Mouse (Mus musculus): ENCODE data around the gene Map4k1.

Gene Map4k1

DNA sequence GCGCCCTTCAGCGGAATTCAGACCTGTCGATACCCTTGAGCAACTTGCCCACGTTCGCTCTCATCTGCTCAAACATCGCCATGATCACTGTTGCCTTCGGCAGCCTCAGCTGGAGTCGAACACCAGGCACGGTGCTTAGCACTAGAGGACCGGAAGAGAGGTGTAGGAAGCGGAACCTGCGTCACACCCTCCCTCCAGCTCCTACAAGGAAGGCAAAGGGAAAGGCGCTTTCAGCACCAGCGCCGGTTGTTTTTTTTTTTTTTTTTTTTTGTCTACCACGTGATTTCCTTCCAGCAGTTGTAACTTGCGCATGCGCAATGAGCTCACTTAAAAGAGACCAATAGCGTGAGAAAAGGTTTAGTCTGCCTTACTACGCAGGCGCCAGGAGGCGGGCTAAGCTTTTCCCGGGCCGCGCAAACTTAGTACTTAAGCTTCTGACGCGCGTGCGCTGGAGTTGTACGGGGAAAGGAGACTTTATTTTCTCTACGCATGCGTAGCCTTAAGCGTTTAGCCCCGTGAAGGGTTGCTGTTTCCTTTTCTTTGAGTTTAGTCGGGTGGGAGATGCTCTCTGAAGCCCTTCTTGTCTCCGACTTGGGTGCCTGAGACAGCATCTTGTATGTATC, at the start of gene Map4k1, which contains the start of gene Eif3k:
Gene Map4k1 (plus strand): TSS at position 400 of the 623 bp plus-strand sequence.
Gene Eif3k (minus strand): TSS at position 214 of the 623 bp plus-strand sequence.
- DNase-seq (ENCODE audit: low spot score) = peak; percentile 98

GRCm38 (mm10) chr7:28932421-28933041, 49.3 kb upstream of the Map4k1 start:
- DNase-seq (ENCODE audit: low spot score) = no peak

DNA sequence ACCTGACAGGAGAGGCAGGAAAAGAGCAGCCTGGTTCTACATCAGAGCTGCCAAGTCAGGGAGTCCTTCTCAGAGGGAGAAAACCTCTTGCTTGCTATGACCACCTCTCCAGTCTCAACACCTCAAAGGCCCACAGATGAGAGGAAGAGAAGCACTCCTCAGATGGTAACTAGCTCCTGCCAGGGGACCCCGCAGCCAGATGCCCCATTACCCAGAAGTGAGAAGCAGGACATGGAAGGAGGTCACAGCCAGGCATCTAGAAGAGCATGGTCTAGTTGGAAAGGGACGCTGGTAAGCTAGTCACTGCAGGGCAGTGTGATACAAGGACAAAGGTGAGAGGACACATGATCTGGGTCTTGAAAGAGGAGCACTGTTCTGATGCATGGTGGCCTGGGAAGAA, 48.0 kb upstream of the Map4k1 start:
- no peak for DNase-seq (ENCODE audit: low spot score)

GRCm38 (mm10) chr7:28936787-28937186, 45.1 kb upstream of the Map4k1 start:
- DNase-seq (ENCODE audit: low spot score) = no peak

DNA sequence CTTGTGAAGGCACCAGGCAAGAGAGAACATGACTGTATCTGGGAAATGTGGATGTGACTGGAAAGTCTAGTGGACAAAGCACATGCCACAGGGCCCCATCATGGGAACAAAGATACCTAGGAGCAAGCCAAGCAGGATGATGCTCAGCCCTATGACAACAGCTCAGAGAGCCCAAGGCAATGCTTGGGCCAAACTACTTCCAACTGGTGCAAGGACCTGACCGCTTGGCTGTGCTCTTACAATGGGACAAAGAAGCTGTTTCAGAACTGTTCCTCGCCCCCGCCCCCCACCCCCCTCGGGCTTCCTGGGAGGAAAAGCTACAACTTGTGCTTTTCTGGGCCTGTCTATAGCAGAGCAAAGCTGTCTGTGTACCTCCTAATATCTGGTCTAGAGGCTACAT, 43.2 kb upstream of the Map4k1 start:
- no peak for DNase-seq (ENCODE audit: low spot score)

GRCm38 (mm10) chr7:28939418-28940183, 42.2 kb upstream of the Map4k1 start:
- DNase-seq (ENCODE audit: low spot score) = no peak

DNA sequence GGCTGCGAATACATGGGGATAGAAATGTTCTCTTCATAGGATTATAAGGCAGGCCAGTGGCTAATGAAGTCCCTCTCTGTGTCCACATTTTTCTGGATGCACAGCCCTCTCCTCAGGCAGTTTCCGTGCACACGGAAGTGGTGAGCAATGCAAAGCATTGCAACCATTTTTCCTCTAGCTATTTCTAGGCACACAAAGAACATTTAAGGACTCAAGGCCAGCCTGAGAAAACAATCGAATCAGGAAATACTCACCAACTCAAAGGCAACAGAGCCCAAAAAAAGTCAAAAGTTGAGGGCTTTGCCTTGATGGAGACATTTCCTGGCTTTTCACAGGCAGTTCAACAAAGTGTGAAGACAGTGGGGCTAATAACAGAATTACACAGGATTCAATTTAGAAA, 40.7 kb upstream of the Map4k1 start:
- no peak for DNase-seq (ENCODE audit: low spot score)

- DNase-seq (ENCODE audit: low spot score) = no peak
Measured at GRCm38 (mm10) chr7:28941542-28941941, 40.3 kb upstream of the Map4k1 start.

DNA sequence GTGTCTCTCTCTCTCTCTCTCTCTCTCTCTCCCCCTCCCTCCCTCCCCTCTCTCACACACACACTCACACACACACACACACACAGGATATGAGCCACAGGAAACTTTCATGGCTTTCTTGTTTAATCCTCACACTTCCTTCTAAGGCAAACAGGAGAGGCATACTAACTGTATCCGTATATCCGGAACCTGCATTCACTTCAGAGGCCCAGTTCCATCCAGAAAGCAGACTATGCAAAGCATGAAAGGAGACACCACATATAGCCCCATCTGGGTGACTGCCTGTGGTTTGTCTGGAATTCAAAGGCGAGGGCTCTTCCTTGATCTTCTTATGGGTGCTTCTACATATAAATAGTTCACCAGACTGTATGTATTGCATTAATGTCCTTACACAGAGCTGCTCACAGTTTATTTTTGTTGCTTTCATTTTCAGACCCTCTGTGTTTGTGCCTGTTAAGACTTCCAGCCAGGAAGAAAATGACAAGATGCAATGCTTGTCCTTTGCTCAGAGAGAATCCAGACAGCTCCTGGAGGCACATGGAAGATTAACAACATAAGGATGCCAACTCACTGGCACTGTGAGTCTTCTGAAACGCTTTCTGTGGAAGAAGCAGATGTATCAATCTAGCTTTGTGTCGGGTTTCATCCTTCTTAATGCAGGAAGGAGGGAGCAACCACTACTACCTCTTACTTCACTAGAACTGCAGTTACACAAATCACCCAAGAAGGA, 38.2 kb upstream of the Map4k1 start:
- no peak for DNase-seq (ENCODE audit: low spot score)

DNA sequence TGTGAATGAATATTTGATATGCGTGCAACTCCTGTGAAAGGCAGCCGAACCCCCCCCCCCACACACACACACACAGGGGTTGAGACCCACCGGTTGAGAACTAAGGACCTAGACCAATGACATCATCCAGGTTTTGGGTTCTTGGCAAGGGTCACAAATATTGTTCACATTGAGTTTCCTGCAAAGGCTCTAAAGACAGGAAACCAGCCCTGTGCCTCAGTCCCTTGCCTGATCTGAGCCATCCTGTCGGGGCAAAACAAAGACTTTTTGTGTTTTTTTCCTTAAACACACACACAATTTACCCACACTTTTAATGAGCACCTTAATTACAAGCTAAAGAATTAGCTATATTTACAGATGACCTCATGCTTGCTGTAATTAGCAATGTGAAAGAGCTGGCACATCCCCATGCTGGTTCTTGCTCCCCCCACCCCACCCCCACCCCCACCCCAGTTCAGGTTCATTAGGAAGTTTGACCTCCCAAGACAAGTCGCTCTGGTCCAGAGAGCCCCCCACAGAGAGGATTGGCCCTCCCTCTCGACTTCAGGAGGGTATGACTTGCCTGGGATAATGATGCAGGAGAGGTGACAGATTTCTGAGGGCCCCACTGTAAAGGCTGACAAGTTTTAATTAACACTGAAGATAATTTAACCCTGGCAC, 37.0 kb upstream of the Map4k1 start:
- DNase-seq (ENCODE audit: low spot score) = no peak

DNA sequence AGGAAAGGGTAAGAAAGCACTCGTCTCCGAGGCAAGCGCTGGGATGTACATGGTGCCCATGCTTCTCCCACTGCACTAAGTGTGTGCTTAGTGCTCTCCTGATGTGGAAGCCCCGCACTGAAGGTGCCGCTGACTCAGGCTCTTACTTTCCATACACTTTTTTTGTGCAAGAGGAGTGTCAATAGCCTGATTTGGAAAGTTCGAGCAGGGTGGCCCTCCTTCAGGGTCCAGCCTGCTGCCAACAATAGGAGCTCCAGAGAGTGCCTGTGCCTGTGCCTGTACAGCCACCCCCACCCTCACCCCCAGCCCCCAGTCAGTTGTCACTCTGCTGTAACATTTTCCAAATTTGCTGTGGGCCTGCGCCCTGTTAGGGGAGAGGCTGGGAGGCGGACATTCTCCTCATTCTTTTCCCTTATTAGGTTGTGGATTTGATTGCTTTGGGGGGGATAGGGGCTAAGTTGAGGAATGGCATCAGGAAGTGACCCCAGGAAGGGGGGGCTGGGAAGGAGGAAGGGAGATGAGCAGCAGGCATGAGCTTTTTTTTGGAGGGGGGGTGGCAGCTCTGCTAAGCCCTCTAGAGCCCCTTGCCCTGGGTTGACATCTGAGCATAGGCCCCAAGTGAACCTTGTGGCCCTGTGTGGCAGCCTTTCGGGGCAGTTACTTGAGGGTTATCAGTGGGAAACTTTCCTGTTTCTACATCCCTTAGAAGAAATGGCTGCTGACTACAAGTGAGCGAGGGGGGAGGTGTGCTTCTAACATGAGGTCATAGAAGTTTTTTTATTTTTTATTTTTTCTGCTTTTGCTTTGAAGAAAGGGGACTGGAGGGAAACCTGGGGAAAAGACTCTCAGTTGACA, 36.2 kb upstream of the Map4k1 start:
- DNase-seq (ENCODE audit: low spot score) = no peak

DNA sequence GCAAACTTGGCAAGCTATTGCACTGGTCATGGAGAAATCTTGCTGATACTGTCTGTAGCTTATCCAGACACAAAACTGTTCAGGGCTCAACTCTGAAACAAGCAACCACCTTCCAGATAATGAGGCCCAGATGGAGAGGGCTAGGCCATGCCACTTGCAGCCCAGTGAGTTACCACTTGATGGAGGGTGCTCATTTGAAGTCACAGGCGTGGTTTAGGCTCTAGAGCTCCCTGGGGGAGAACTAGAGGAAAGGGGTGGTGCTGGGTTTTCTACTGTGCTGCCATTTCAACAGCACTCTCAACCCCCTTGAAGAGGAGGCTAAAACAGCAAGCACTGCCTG, 35.6 kb upstream of the Map4k1 start:
- DNase-seq (ENCODE audit: low spot score) = no peak

GRCm38 (mm10) chr7:28948746-28949145, 33.1 kb upstream of the Map4k1 start:
- no peak for DNase-seq (ENCODE audit: low spot score)

GRCm38 (mm10) chr7:28949298-28949697, 32.6 kb upstream of the Map4k1 start:
- no peak for DNase-seq (ENCODE audit: low spot score)

DNA sequence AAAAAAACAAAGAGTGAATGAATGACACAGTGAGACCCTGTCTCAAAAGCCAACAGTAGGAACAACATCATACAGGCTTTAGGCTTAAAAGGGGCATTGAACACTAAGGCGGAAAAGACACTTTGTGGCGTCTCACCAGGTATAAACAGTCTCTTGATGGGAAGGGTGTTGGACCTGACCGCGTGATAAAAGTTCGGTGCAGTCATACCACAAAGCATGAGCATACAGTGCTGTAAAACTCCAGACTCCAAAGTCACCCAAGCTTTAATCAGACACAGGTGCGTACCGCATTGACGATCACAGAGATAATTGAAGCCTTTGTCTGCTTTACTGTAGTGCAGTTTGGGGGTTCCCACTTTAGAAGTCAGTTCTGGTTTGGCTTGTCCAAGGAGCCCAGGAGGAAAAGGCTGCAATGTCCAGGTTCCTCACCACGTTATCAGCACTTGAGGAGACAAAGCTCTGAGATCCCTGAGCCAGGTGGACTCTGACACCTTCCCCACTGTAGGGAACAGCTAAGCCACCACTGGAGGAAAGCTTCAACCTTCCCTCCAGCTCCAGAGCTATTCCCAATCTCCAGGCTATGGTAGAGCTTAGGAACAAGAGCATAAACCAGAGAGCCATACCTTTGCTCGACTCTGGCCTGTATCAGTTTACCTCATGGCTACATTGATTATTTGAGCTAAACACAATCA, 31.4 kb upstream of the Map4k1 start:
- DNase-seq (ENCODE audit: low spot score) = no peak

GRCm38 (mm10) chr7:28951764-28952163, 30.1 kb upstream of the Map4k1 start:
- no peak for DNase-seq (ENCODE audit: low spot score)

GRCm38 (mm10) chr7:28952786-28953185, 29.1 kb upstream of the Map4k1 start:
- no peak for DNase-seq (ENCODE audit: low spot score)

DNA sequence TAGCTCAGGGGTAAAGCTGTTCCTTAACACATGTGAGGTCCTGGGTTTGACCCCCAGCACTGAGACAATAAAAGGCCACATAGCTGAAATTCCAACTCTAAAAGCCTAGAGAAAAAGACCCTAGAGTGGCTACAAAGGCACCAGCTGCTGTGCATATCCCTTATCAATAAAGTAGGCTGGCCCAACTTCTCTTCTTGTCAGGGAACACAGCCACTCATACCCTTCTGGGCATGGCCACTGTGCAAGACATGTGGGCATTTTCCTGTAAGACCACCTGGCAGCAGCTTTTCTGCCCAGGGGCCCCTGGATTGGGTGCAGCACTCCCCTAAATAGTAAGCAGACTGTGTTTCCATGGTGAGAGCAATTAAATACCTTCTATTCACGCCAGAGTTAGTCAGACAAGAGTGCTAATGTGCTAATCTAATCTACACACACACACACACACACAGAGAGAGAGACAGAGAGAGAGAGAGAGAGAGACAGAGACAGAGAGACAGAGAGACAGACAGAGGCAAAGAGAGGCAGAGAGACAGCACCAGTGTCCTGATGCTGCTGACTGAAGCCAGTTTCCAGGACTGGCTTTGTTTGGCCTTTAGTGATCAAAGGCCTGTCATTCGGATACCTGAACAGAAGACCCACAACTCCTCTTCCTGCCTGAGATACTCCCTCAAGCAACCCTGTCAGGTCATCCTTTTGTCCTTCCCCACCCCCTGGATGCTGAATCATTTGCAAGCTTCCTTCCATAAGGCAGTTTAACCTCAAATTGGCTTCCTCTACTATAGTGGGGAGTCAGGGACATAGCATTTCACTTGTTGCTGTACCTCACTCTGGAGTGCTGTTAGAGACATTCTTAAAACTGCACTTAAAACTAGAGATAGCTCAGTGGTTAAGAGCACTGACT, 28.1 kb upstream of the Map4k1 start:
- no peak for DNase-seq (ENCODE audit: low spot score)

- no peak for DNase-seq (ENCODE audit: low spot score)
Measured at GRCm38 (mm10) chr7:28954773-28955172, 27.1 kb upstream of the Map4k1 start.
